Mouse (Mus musculus): ENCODE measurements at regions not wholly inside any gene's neighbourhood (a gene's known extent, or its start where the extent isn't known, plus 50 kb on each side); places are given as distances from the start of the nearest gene placed in this dataset.

- H3K9ac ChIP-seq, result no peak overlapping the region
- ATAC-seq (replicated peaks), result no peak
- H3K27me3 ChIP-seq (replicated peaks), result no peaks in the 10 kb centered on the region
- no peak overlapping the region for H3K4me3 ChIP-seq
- no peaks in the 10 kb centered on the region for H3K36me3 ChIP-seq (replicated peaks)
- H3K4me1 ChIP-seq, result no peaks in the 10 kb centered on the region
- H3K4me2 ChIP-seq, result no peak overlapping the region
- H3K9me3 ChIP-seq, result no peaks in the 10 kb centered on the region
- 86% methylated on average over 4 of the region's 4 CpGs for WGBS
- H3K27ac ChIP-seq, result no peak overlapping the region
Observed at GRCm38 (mm10) chr10:44857444-44857843, 209.6 kb upstream of the Prep start.

GRCm38 (mm10) chr10:44854109-44854508 lies 212.9 kb upstream of the Prep start:
- Histone ChIP-seq H3K27me3 (replicated peaks) (no peaks in the 10 kb centered on the region), H3K4me3 (no peak overlapping the region), H3K9ac (no peak overlapping the region), H3K9me3 (no peaks in the 10 kb centered on the region), H3K36me3 (replicated peaks) (no peaks in the 10 kb centered on the region), H3K4me2 (no peak overlapping the region), H3K27ac (no peak overlapping the region), H3K4me1 (no peaks in the 10 kb centered on the region)
- 97% methylated on average over 4 of the region's 4 CpGs for WGBS
- no peak for ATAC-seq (replicated peaks)

- no peak overlapping the region for H3K27ac ChIP-seq
- H3K4me1 ChIP-seq, result peaks cover 9% of the 10 kb centered on the region; the same call in 1 of the 2 replicates
- H3K36me3 ChIP-seq (replicated peaks), result no peaks in the 10 kb centered on the region
- H3K27me3 ChIP-seq (replicated peaks), result no peaks in the 10 kb centered on the region
- no peaks in the 10 kb centered on the region for H3K9me3 ChIP-seq
- 84% methylated on average over 4 of the region's 4 CpGs for WGBS
- no peak overlapping the region for H3K9ac ChIP-seq
- ATAC-seq (replicated peaks), result no peak
- H3K4me2 ChIP-seq, result no peak overlapping the region
- no peak overlapping the region for H3K4me3 ChIP-seq
Observed at GRCm38 (mm10) chr10:44849016-44849415, 218.0 kb upstream of the Prep start.

- no peaks in the 10 kb centered on the region for H3K27me3 ChIP-seq (replicated peaks)
- WGBS, result 85% methylated on average over 3 of the region's 3 CpGs
Observed at GRCm38 (mm10) chr10:44846765-44847164, 220.2 kb upstream of the Prep start.

GRCm38 (mm10) chr10:44846149-44846548 lies 220.9 kb upstream of the Prep start:
- H3K4me3 ChIP-seq, result no peak overlapping the region
- peaks cover 9% of the 10 kb centered on the region; the same call in 1 of the 2 replicates for H3K4me1 ChIP-seq
- H3K9me3 ChIP-seq, result no peaks in the 10 kb centered on the region
- no peak overlapping the region for H3K4me2 ChIP-seq
- H3K27ac ChIP-seq, result no peak overlapping the region
- no peak overlapping the region for H3K9ac ChIP-seq
- 4% methylated on average over 2 of the region's 2 CpGs for WGBS
- ATAC-seq (replicated peaks), result no peak; the same call in 1 of the 2 replicates
- no peaks in the 10 kb centered on the region for H3K27me3 ChIP-seq (replicated peaks)
- no peaks in the 10 kb centered on the region for H3K36me3 ChIP-seq (replicated peaks)

More at GRCm38 (mm10) chr10:44846765-44847164, 220.2 kb upstream of the Prep start:
- no peak overlapping the region for H3K4me2 ChIP-seq
- ATAC-seq (replicated peaks), result no peak
- no peaks in the 10 kb centered on the region for H3K9me3 ChIP-seq
- H3K27ac ChIP-seq, result no peak overlapping the region
- no peaks in the 10 kb centered on the region for H3K36me3 ChIP-seq (replicated peaks)
- no peak overlapping the region for H3K9ac ChIP-seq
- peaks cover 9% of the 10 kb centered on the region; the same call in 1 of the 2 replicates for H3K4me1 ChIP-seq
- H3K4me3 ChIP-seq, result no peak overlapping the region

- no peak overlapping the region for H3K4me3 ChIP-seq
- H3K36me3 ChIP-seq (replicated peaks), result no peaks in the 10 kb centered on the region
- 83% methylated on average over 2 of the region's 2 CpGs for WGBS
- no peak overlapping the region for H3K27ac ChIP-seq
- H3K4me2 ChIP-seq, result no peak overlapping the region
- H3K9ac ChIP-seq, result no peak overlapping the region
- no peaks in the 10 kb centered on the region for H3K9me3 ChIP-seq
- no peak for ATAC-seq (replicated peaks)
- H3K27me3 ChIP-seq (replicated peaks), result no peaks in the 10 kb centered on the region
- H3K4me1 ChIP-seq, result no peaks in the 10 kb centered on the region
Observed at GRCm38 (mm10) chr10:44840449-44840848, 226.6 kb upstream of the Prep start.

- Histone ChIP-seq H3K4me3 (no peak overlapping the region), H3K27me3 (replicated peaks) (no peaks in the 10 kb centered on the region), H3K4me2 (no peak overlapping the region), H3K36me3 (replicated peaks) (no peaks in the 10 kb centered on the region), H3K4me1 (no peaks in the 10 kb centered on the region), H3K9me3 (no peaks in the 10 kb centered on the region), H3K27ac (no peak overlapping the region), H3K9ac (no peak overlapping the region)
- ATAC-seq (replicated peaks), result no peak
- WGBS, result 93% methylated on average over 1 of the region's 1 CpGs
Observed at GRCm38 (mm10) chr10:44832455-44832854, 234.5 kb upstream of the Prep start.

GRCm38 (mm10) chr10:44826271-44826670 lies 240.7 kb upstream of the Prep start:
- no peak overlapping the region for H3K27ac ChIP-seq
- WGBS, result 80% methylated on average over 3 of the region's 3 CpGs
- H3K4me3 ChIP-seq, result no peak overlapping the region
- no peak for ATAC-seq (replicated peaks)
- H3K4me2 ChIP-seq, result no peak overlapping the region
- H3K9ac ChIP-seq, result no peak overlapping the region
- no peaks in the 10 kb centered on the region for H3K36me3 ChIP-seq (replicated peaks)
- no peaks in the 10 kb centered on the region for H3K27me3 ChIP-seq (replicated peaks)
- H3K9me3 ChIP-seq, result no peaks in the 10 kb centered on the region
- no peaks in the 10 kb centered on the region for H3K4me1 ChIP-seq

- Histone ChIP-seq H3K4me2 (no peak overlapping the region), H3K36me3 (replicated peaks) (no peaks in the 10 kb centered on the region), H3K27ac (no peak overlapping the region), H3K9me3 (no peaks in the 10 kb centered on the region), H3K4me1 (no peaks in the 10 kb centered on the region), H3K9ac (no peak overlapping the region), H3K27me3 (replicated peaks) (no peaks in the 10 kb centered on the region), H3K4me3 (no peak overlapping the region)
- ATAC-seq (replicated peaks), result no peak
- 97% methylated on average over 3 of the region's 3 CpGs for WGBS
Observed at GRCm38 (mm10) chr10:44821666-44822065, 245.3 kb upstream of the Prep start.

- 80% methylated on average over 2 of the region's 2 CpGs for WGBS
- H3K27ac ChIP-seq, result no peak overlapping the region
Observed at GRCm38 (mm10) chr10:44820379-44820778, 246.6 kb upstream of the Prep start.

GRCm38 (mm10) chr10:44819361-44819760 lies 247.6 kb upstream of the Prep start:
- Histone ChIP-seq H3K36me3 (replicated peaks) (no peaks in the 10 kb centered on the region), H3K4me3 (no peak overlapping the region), H3K9ac (no peak overlapping the region), H3K27ac (no peak overlapping the region), H3K4me2 (no peak overlapping the region), H3K4me1 (no peaks in the 10 kb centered on the region), H3K27me3 (replicated peaks) (no peaks in the 10 kb centered on the region), H3K9me3 (no peaks in the 10 kb centered on the region)
- ATAC-seq (replicated peaks), result no peak
- 91% methylated on average over 2 of the region's 2 CpGs for WGBS

More at GRCm38 (mm10) chr10:44820379-44820778, 246.6 kb upstream of the Prep start:
- Histone ChIP-seq H3K36me3 (replicated peaks) (no peaks in the 10 kb centered on the region), H3K9me3 (no peaks in the 10 kb centered on the region), H3K9ac (no peak overlapping the region), H3K27me3 (replicated peaks) (no peaks in the 10 kb centered on the region), H3K4me3 (no peak overlapping the region), H3K4me2 (no peak overlapping the region), H3K4me1 (no peaks in the 10 kb centered on the region)
- ATAC-seq (replicated peaks), result no peak

- ATAC-seq (replicated peaks), result no peak
- no peaks in the 10 kb centered on the region for H3K27me3 ChIP-seq (replicated peaks)
- 97% methylated on average over 1 of the region's 1 CpGs for WGBS
- no peaks in the 10 kb centered on the region for H3K4me1 ChIP-seq
- H3K9me3 ChIP-seq, result no peaks in the 10 kb centered on the region
- H3K4me3 ChIP-seq, result no peak overlapping the region
- no peak overlapping the region for H3K27ac ChIP-seq
- H3K4me2 ChIP-seq, result no peak overlapping the region
- H3K36me3 ChIP-seq (replicated peaks), result no peaks in the 10 kb centered on the region
- no peak overlapping the region for H3K9ac ChIP-seq
Observed at GRCm38 (mm10) chr10:44818615-44819014, 248.4 kb upstream of the Prep start.

GRCm38 (mm10) chr10:44796205-44796604 lies 267.9 kb upstream of the Prdm1 start:
- no peak overlapping the region for H3K4me3 ChIP-seq
- no peak overlapping the region for H3K4me2 ChIP-seq
- H3K4me1 ChIP-seq, result no peaks in the 10 kb centered on the region
- no peaks in the 10 kb centered on the region for H3K27me3 ChIP-seq (replicated peaks)
- no peaks in the 10 kb centered on the region for H3K9me3 ChIP-seq
- WGBS, result 79% methylated on average over 1 of the region's 1 CpGs
- H3K9ac ChIP-seq, result no peak overlapping the region
- no peaks in the 10 kb centered on the region for H3K36me3 ChIP-seq (replicated peaks)
- ATAC-seq (replicated peaks), result no peak
- no peak overlapping the region for H3K27ac ChIP-seq

Measured in midbrain, embryonic 15.5 days (tissue).